Mouse (Mus musculus) left cerebral cortex, postnatal 4 days (tissue): ENCODE measurements around the gene Ccdc188. TPM values are rescaled to one million over a fixed set of nuclear protein-coding genes. Genes with fewer than 3 reads are reported as not detected.
A peak's percentile ranks its signal among the peaks of the same experiment; 100 is the strongest.

Source experiments
- DNase-seq: peaks from one replicate; pipeline ENCODE4 v3.0.0-alpha.2; 2022
- intact Hi-C: fragments of 180-260 bp; cut with DNase I; formaldehyde crosslinking; loops from one replicate; pipeline ENCODE4 v1.15.1; 2025
- total RNA-seq, 2 experiments: library from RNA; stranded (reverse); gene quantifications; 2 replicates each; pipeline ENCODE4 v1.2.3; 2021

Gene Ccdc188
- total RNA-seq, 2 experiments from 2014 or later: not detected

DNA sequence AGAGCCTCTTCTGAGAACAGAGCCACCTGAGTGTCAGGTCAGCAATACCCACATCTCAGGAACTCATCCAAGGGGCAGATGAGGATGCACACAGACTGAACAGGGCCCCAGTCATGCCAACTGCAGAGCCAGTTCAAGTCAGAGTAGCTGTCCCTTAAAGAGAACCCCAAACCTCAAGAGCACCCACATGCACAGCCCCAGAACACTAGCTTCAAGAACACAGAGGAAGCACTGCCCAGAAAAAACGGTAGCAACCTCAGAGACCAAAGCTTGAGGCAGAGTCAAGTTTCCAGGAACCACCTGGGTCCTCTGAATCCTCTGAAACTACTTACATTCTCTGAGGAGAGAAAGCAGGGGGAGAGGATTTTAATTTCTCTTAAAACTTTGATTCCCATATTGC is 15.8 kb downstream of the Ccdc188 start:
- DNase-seq: no peak
- intact Hi-C loops: no loop called here

DNA sequence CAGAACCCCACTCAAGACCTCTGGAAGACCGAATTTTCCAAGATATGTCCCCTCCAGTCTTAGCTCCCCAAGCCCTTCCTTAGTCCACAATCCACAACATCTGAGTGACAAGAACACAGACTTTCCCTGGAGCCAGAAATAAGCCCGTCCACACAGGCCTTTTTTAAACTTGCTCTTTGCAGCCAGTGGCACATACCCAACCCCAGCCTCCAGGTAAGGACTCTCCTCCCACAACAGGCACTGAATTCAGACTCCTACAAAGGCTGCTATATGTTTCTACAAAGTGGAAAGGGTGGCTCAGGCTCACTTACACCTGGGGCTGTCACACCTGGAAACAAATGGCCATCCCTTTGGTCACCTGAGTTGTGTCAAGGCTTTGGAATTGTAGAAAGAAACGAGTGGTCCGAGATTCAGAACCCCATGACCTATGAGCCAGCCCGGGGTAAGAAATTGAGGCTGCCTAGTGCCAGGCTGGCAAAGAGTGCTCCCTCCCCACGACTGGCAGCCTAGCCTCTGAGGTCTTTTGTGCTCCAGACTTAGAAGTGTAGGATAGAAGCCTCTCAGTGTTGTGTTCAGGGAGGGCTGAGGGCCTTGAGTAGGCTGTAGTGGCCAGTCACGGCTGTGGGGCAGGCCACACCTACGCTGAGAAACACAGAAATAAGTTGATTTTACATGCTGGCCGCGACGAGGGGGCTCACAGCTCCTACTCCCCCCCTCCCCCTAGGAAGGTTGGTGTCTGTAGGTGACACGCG is 16.4 kb downstream of the Ccdc188 start:
- intact Hi-C loops: no loop called here
- no peak for DNase-seq

DNA sequence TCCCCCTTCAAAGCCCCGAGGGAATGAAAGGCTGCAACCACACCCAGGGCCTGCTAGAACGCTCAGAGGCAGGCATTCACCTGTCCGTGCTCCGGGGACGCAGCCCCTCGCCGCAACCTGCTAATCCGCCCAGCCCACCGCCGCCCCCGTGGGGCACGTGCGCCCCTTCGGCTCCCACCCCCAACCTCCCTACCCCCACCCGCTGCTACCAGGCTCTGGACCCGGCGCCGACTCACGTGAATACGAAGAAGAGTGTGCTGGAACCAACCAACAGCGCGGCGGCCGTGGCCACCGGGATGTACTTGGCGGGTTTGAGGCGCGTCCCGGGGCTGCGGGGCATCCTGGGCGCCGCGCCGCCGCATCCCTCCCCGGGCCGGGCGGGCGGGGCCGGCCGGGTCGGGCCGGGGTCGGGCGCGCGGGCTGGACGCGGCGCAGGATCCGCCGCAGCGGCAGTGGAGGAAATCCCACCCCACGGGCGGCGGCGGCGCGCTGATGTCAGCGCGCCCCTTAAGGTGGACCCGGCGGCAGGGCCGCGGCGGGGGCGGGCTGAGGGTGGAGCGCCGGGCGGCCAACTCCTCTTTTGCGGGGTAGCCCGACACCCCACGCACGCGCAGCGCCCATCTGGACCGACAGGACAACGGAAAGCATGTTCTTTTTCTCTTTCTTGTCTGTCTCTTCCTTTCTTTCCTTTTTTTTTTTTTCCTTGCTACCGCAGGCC is 17.2 kb downstream of the Ccdc188 start, which contains the start of gene Zdhhc8:
Gene Zdhhc8, minus strand, starts transcription at position 466 of the 718 bp plus-strand sequence.
- DNase-seq: peak; percentile 77
- intact Hi-C loops: no loop called here

DNA sequence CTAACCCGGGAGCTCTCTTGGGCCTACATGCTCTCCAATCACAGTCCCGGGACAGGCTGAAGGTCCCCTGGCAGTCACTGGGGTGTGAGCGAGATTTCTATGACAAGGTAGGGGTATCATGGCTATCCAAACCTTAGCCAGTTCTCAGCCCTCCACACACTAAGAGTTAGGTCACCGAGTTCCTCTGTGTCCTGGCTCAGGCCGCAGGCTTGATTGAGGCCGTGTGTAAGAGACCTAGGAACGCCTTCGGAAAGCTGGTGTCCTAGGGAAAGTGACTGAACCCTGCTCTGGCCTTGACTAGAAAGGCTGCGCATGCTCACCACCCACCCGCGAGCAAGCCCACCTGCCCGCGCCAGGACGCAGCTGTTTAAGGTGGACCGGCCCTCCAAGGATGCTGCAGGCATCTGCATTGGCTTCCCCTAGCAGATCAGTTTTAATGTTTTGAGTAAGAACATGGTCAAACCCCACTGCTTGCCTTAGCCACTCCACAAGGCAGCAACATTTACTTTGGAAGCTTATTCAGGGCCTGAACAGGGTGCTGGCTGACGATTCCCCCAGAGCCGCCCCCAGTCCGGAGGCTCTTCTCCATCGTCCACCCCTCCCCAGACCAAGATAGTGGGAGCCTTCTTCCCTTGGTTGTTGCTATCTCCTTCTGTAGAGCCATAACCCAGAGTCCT is 17.8 kb downstream of the Ccdc188 start:
- peak; percentile 73 for DNase-seq
- intact Hi-C loops: no loop called here

DNA sequence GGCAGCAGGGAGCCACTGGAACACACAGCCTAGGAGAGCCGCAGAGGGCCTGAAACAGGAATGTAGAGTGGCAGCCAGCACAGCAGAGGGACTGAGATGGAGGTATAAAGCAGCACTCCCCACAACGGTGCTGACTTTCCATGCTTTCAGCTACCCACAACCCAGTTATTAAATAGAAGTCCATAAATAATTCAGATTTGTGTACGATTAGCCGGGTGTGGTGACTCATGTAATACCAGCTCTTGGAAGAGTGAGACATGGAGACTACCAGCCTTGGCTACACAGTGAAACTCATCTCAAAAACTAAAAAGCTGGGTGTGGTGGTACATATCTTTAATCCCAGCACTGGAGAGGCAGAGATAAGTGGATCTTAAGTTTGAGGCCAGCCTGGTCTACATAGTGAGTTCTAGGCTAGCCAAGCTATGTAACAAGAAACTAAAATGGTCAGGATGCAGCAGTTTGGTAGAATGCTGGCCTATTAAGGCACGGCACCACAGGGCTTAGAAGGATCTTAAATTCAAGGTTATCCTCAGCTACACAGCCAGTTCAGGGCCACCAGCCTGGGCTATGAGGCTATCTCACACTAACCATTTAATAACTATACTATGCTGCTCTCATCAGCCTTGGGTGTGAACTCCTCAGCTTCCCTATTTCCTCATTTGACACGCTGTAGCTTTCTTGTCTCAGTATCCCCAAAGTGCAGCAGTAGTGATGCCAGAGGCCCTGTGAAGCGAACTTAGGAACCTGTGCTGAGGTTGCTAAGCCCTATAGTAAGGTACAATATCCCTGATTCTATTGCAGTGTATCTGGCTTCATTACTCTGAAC is 19.2 kb downstream of the Ccdc188 start:
- intact Hi-C loops: no loop called here
- DNase-seq: no peak

DNA sequence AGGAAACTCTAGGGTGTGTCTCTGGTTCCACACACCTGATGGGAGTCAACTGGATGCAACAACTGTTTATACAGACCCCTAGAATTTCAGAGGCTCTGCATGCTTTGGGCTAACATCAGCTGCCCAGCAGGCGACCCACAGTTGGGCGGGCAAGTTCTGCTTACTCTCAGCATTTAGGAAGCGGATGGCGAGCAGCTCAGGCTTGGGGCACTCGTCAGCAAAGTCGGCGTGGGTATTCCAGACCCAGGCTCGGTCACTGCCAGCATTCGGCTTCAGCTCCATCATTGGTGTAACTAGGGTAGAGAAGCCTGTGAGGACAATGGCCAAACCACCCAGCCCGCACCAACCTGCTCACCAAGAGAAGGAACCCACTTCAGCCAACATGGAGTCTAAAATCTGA is 23.9 kb downstream of the Ccdc188 start:
- intact Hi-C loops: no loop called here
- DNase-seq: no peak

DNA sequence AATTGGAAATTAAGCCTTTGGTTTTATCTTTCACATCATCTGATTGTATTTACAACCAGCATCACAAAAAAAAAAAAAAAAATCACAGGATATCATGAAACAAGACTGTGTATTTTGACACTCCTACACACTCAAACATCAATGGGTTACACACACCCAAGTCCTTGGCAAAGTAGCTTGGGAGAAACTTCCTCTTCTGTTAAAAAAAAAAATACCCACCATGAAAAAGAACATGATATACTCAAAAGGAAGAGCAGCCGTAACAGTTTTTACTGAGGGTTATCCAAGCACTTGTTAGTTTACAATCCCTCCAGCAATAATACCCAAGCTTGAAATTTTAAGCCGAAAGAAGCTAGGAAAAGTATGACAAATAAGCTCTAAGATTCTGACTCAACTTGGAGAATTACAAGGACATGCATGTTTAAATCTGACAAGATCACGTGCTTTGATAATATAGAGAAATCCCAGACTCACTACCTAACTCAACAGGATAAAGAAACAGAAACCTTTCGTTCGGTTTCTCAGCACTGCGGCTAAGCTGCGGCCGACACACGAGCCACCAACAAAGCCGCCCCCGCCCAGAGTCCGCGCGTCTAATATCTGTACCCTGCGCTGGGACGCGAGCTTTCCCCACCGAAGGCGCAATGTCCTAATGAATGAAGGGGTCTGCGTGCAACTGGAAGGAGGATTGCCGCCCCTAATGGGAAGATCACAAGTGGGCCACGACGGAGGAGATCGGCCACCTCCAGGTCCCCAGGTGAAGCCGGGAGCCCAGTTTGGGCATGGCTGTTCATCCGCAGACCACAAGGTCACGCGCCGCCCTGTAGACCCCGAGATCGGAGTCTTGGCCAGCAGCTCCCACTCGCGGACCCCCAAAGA is 30.1 kb downstream of the Ccdc188 start:
- no peak for DNase-seq
- intact Hi-C loops: no loop called here

DNA sequence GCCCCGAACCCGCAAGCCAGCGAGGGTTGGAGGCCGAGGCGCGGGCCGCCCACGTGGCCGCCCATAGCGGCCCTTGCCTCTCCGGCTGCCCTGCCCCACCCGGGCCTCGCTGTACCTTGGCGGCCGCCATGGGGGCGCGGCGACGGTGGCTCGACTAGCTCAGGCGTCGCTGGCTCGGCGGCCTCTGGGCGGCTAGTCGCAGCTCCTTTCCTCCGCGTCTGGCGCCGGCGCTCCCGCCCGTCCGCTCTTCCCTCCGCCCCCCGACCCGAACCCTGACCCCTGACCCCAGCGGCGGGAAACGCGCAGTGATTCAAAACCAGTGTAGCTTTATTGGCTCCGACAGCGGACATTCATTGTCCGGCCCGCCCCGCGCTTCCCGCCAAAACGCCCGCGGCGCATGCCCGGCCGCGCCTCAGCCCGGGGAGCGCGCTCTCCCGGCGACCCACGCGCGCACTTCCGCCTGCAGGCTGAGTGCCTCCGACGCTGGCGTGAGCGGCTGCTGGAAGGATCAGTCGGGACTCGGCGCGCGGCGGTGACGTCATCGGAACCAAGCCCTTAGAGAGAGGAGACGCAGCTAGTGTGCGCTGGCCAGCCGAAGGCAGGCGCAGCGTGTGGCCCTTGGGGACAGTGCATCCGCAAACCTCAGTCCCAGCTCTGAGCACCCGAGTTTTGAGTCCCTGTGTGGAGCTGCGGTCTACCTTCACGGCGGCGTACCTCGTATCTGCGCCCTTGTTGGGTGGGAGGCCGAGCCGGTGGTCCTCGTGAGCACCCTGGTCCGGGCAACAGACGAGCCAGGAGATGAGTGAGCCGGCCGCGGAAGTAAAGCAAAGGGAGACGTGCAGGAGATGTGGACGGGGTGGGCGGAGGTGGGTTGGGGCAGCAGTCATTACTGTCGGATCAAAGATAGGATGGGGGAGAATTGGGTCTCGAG is 31.0 kb downstream of the Ccdc188 start, which contains the start of the genes Trmt2a and Ranbp1:
Gene Trmt2a, plus strand, starts transcription at position 247 of the 931 bp plus-strand sequence.
Gene Ranbp1, minus strand, starts transcription at position 300 of the 931 bp plus-strand sequence.
- intact Hi-C loops: no loop called here

DNA sequence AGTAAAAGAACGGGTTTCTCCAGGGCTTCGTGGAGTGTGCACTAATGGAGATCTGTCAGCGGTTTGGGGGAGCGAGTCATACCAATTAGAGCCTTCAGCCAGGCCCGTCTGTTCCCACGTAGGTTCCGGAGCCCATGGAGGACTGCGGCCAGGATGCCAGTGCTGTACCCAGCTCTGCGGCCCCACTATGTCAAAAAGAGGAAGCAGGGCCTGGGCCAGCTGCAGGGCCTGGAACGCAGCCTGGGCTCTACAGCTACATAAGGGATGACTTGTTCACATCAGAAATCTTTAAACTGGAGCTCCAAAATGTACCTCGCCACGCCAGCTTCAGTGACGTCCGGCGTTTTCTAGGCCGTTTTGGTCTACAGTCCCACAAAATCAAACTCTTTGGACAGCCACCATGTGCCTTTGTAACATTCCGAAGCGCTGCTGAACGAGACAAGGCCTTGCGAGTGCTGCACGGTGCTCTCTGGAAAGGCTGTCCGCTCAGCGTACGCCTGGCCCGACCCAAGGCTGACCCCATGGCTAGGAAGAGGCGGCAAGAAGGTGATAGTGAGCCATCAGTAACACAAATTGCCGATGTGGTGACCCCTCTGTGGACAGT is 31.8 kb downstream of the Ccdc188 start:
- intact Hi-C loops: no loop called here
- peak; percentile 40 for DNase-seq

More for the DNA sequence above, 31.0 kb downstream of the Ccdc188 start, which contains the start of the genes Trmt2a and Ranbp1:
- peak; percentile 99 for DNase-seq

DNA sequence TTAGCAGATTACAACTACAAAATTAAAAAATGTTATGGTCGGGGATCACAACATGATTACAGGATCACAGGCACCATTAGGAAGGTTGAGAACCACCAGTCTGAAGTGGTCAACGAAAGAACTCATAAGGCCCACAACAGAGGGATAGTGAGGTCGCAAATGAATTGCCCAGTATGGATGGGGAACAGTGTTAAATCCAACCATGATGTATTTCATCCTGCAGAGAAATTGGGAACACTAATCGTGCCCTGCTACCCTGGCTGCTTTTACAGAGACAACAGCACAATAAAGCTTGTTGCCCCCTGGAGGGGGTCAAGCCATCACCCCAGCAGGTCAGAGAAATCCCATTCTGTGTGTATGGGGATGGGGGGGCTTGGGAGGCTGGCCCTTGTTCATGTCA is 32.6 kb downstream of the Ccdc188 start:
- DNase-seq: no peak
- intact Hi-C loops: loop anchor here (5.0 kb wide), 1 partner anchor 37 kb away; the partner anchor contains the start of gene Dgcr8

DNA sequence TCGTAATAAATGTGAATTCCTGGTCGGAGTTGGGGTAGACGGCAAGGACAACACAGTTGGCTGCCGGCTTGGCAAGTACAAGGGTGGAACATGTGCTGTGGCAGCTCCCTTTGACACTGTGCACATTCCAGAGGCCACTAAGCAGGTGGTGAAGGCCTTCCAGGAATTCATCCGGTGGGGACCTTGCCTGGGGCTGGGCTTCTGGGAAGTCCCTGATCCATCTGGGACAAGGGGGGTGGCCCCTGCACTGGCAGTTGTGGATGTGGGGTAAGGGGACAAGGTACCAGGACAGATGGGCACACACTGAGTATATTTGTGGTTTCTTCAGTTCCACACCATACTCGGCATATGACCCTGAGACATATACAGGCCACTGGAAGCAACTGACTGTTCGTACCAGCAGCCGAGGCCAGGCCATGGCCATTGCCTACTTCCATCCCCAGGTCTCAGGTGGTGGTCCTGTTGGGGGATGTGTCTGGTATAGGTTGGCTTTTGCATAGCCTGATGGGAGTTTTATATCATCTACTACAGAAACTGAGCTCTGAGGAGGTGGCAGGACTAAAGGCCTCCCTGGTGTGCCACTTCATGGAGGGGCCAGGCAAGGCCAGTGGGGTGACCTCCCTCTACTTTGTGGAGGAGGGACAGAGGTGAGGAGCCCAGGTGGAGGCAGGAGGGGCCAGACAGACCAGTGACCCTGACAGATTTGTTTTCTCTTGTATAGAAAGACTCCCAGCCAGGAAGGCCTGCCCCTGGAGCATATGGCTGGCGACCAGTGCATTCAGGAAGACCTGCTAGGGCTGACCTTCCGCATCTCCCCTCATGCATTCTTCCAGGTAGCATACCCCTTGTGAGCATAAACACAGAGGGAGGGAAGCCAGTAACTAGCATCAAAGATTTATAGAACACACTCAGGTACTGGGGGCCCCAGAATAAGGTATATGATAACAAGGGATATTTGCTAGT is 33.4 kb downstream of the Ccdc188 start:
- intact Hi-C loops: loop anchor here (5.0 kb wide), 1 partner anchor 36 kb away; the partner anchor contains the start of gene Dgcr8
- DNase-seq: no peak

DNA sequence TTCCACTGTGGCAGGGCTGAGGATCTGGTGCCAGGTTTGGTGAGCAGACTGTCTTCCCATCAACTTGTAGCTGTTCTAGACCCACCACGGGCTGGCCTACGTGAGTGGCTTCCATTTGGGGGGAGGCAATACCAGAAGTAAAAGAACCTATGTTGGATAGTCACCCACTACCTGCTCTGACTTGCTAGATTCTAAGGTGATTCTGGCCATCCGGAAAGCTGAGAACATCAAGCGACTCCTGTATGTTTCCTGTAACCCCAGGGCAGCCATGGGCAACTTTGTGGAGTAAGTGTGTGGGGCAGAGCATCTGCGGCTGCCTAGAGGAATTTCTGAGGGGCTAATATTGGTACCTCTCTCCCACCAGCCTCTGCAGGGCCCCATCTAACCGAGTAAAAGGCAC is 35.1 kb downstream of the Ccdc188 start:
- no peak for DNase-seq
- intact Hi-C loops: loop anchor here (5.0 kb wide), 1 partner anchor 35 kb away; the partner anchor contains the start of gene Dgcr8

DNA sequence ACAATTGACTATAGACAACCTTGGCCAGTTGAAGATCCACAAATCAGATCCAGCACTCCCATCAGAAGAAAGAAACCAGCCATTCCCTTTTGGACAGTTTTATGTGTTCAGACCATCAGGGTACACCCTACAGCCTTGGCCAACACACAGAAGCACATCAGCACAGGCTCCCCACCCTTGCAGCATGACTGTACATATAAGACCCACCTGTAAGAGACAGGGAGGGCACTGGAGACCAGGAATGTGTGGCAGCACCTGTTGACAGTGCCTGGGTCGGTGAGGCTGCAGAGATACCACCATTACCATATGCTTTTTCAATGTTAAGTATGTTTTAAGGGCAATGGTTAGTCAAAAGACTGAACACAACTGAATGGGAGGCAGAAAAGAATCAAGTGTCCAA is 36.2 kb downstream of the Ccdc188 start:
- intact Hi-C loops: loop anchor here (5.0 kb wide), 1 partner anchor 33 kb away; the partner anchor contains the start of gene Dgcr8
- DNase-seq: no peak

DNA sequence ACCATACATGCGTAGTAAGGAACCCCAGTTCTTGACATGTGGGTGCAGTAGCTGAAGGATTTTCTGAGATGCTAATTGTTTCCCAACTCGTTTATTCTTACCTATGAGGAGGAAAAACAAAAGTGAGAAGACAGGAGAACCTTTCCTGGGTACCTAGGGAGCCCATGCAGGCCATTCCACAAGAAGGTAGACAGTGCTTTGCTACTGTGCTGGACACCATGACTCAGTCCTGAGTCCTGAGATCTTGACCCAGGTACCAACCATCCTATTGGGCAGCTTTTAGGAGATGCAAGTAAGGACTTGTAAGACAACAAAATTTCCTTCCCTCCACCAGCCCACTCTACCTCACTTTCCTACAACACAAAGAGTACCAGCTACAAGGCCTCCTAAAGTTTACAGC is 40.5 kb downstream of the Ccdc188 start, which contains the start of gene Gm49776:
Gene Gm49776, minus strand, starts transcription at position 101 of the 400 bp plus-strand sequence.
- intact Hi-C loops: no loop called here
- no peak for DNase-seq

DNA sequence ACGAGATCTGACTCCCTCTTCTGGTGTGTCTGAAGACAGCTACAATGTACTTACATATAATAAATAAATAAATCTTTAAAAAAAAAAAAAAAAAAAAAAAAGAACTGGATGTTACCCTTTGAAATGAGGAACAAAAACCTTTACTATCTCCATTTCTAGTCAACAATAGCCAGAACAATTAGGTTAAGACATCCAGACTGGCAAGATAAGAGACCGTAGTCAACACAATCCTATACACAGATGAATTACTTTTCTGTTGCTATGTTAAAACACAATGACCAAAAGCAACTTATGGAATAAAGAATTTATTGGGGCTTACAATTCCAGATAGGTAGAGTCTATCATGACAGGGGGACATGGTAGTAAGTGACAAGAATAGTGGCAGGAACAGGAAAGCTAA is 47.3 kb downstream of the Ccdc188 start:
- no peak for DNase-seq
- intact Hi-C loops: no loop called here

DNA sequence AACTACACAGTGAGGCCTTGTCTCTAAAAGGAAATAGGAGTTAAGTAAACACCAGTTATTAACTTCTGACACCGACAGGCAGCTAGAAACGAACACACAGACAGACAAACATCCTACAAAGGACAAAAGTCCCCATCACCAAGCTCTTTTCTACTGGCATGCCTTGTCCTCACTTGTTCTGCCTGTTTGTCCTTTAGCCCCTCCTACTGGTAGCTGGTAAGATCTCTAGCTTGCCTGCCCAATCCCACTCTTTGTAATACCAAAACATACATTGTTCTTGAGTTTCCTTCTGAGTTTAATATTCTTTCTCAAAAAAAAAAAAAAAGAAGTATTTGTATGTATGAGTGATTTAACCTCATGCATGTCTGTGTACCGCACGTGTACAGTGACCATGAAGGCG is 50.5 kb downstream of the Ccdc188 start:
- DNase-seq: no peak
- intact Hi-C loops: no loop called here
